Mouse (Mus musculus): ENCODE results near the gene Eif2ak4.

The Eif2ak4 gene

DNA sequence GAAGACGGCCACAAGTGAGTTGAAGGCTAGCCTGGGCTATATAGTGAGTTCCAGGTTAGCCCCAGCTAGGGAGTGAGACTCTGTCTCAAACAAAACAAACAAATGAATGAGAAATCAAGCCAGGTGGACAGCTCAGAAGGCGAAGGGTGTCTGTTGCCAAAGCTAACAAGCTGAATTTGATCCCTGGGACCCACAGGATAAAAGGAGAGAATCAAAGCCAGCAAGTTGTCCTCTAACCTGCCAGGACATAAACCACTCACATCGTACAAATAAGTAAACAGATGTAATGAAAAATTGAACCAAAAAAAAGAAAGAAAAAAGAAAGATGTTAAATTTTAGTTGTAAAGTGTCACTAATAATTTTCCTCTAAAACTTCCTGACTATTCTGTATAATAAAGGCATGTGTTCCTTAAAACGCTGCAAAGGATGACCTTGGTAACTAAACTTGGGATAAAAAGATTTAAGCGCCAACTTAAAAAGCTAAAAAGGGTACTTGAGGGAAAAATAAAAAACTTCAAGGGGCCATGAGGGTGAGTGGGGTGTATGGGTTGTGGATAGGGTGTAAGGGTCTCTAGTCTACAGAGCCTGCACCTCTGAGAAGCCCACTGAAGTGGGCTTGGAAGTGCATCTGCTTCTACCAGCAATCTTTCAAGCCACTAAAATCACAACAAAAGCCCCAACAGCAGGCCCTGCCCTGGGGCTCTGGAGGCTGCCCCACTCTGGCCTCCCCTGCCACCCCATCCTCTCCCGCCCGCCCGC lies 121.4 kb downstream of the Eif2ak4 start:
- no peak for DNase-seq (ENCODE audit: low spot score)

DNA sequence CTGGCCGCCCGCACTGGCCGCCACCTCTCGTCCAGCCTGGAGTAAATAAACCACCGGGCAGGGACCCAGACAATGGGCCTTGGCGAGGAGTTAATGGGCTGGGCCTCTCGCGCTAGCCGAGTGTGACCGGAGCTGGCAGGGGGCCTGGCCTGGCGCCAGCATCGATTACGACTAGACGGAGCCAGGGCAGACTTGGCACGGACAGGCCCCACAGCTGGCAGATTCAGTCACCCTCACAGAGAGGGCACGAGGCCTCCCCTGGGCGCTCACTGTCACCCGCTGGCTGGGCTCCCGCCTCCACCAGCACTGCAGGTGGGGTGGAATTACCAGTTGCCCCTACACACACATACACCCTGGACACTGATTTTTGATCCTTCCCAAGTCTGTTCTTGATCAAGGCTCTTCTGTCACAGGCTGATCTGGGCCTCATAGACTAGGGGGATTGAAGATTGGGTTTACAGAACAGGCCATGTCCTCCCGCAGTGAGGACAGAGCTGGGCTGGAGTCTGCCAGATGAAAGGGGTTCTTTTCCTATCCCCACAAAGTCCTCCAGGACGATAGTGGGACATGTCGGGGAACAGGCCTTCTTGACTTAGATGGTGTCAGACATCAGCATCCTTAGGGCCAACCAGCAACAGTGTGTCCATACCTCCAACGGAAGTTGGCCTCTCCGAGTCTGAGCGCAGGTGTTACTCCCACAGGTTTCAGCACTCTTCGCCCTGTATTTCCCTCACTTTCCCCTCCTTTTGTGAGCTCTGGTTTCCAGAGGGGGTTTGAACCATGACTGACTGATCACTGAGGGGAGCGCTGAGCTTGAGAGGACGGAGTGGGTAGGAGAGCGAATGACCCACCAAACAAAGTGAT lies 122.3 kb downstream of the Eif2ak4 start:
- peak; percentile 95 for DNase-seq (ENCODE audit: low spot score)

GRCm38 (mm10) chr2:118511779-118512417 lies 123.5 kb downstream of the Eif2ak4 start:
- DNase-seq (ENCODE audit: low spot score) = no peak

GRCm38 (mm10) chr2:118512418-118513377 lies 124.3 kb downstream of the Eif2ak4 start:
- DNase-seq (ENCODE audit: low spot score) = peak; percentile 46

DNA sequence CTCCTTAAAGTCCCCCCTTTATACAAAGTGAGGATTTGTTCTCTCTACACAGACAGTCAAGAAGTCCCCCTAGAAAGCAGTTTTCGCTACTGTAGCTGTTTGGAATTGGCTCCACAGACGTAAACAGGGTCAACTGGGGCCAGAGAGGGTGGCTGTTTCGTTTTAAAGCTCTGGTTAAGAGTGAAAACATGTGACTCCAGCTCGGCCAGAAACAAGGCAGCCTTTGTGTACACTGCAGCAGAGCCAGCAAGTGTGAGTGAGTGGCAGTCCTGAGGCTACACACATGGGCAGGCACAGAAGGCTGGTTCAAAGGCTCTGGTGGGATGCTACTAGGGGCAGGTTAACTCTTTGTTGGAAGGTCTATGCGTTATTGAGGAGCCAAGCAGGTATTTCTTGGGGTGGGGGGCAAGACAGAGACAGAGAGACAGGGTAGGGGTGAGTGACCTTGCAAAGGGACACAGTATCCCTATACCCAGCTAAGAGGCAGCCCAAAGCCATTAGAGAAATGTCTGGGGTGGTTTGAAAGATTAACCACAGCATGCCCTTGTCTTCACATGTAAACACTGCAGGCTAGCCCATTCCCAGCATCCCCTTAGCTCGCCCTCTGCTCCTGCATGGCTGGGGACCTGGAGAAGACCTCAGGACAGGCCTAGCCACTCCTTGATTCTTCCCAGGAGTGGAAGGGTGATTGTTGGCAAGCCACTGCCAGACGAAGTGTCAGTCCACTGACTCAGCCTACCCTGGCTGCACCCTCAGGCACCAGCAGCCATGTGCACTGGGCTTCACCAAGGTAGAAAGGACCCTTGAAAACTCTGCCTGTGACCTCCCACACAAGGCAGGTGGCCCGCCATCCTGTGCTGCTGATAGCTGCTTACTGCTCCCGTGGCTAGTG lies 131.9 kb downstream of the Eif2ak4 start:
- peak; percentile 41 for DNase-seq (ENCODE audit: low spot score)

GRCm38 (mm10) chr2:118522265-118522664 lies 133.8 kb downstream of the Eif2ak4 start:
- DNase-seq (ENCODE audit: low spot score) = no peak

DNA sequence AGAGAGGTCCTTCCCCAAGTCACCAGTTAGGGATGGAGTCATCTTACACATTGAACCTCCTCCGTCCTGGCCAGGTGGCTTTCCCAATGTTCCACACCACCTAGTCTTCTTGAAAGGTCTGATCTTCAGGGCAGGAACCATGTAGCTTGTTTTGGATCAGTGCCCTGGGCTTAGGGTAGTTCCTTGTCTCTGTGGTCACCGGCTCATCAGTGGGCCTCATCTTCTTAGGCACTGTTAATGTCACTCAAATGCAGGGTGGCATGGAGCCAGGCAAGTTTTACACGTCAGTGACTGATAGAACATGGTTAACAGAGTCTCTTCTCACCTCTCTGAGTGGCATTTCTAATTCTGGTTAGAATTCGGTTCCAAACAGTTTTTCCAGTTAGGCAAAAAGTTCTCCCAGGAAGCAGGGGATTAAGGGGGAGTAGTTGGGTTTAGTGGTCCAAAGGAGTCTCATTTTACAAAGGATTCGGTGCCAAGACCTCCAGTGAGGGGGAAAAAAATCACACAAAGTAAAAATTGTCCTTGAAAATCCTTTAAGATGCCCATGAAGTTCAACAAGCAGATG lies 134.8 kb downstream of the Eif2ak4 start:
- DNase-seq (ENCODE audit: low spot score) = no peak

DNA sequence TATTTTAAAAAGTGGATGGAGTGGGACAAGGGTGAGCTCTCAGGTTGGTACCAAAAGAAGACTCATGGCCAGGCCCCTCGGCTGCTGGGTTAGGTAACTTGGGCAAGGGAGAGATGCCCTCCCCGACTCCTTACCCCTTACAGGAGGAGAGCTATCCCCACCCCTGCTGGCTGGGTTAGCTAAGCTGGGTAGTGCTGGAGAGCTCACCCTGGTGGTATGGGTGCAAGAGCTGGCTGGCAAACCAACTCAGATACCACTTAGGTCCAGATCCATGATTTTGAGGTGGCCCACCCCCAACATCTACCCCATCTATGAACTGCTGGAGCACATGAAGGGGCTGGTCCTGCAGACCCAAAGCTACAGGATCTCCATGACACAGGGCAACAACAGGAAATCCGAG lies 136.4 kb downstream of the Eif2ak4 start:
- DNase-seq (ENCODE audit: low spot score) = no peak
